Mouse (Mus musculus): ENCODE measurements at regions not wholly inside any gene's neighbourhood (a gene's known extent, or its start where the extent isn't known, plus 50 kb on each side); places are given as distances from the start of the nearest gene placed in this dataset.

- Histone ChIP-seq H3K27me3 (ENCODE audit: control insufficient read depth, insufficient read depth, low read length) (no peaks in the 10 kb centered on the region), H3K4me3 (ENCODE audit: control insufficient read depth, low read depth, low read length) (no peak overlapping the region), H3K4me1 (ENCODE audit: control insufficient read depth, insufficient read depth, low read length) (no peaks in the 10 kb centered on the region), H3K36me3 (ENCODE audit: control insufficient read depth, insufficient read depth, low read length) (no peaks in the 10 kb centered on the region), H3K27ac (ENCODE audit: control insufficient read depth, insufficient read depth, low read depth, low read length) (no peak overlapping the region)
- TF ChIP-seq CTCF (IDR thresholded peaks at IDR 0.05; ENCODE audit: control insufficient read depth, insufficient read depth, insufficient replicate concordance, low read depth, low read length), result no peak
- no peak for TF ChIP-seq POLR2A (IDR thresholded peaks at IDR 0.05; ENCODE audit: control insufficient read depth, low read depth, low read length)
Observed at GRCm38 (mm10) chr2:133362693-133363443, 189.1 kb upstream of the Bmp2 start.

DNA sequence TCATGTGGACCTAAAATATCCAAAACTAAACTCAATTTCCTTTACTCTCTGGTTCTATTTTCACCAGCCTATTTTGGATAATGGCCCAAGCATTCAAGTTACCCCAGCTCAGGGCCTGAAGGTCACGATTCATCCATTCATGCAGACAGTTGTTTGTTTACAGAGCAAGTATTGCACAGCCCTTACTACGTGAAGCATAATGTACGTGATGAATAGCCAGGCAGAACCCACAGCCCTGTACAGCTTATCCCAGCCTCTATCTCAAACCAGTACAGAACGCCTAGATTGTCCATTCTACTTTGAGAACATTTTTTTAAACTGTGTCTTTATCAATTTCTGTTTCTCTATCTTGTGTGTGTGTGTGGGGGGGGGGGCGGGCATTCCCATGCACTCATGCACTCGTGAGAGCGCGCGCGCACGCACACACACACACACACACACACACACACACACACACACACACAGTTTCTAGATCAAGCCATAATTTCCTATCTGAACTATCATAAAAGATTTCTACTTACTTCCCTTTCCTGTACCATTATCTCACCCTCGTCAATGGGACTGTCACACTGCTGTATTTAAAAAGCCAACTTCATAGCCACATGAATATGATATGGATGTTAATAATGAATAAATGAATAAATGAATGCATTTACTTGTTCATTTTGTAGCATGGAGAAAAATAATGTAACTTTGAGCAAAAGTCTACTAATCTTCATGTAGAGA lies 180.3 kb upstream of the Bmp2 start:
- H3K27me3 ChIP-seq (ENCODE audit: control insufficient read depth, insufficient read depth, low read length), result no peaks in the 10 kb centered on the region
- no peak overlapping the region for H3K4me3 ChIP-seq (ENCODE audit: control insufficient read depth, low read depth, low read length)
- no peaks in the 10 kb centered on the region for H3K4me1 ChIP-seq (ENCODE audit: control insufficient read depth, insufficient read depth, low read length)
- TF ChIP-seq CTCF (IDR thresholded peaks at IDR 0.05; ENCODE audit: control insufficient read depth, insufficient read depth, insufficient replicate concordance, low read depth, low read length), result no peak
- TF ChIP-seq POLR2A (IDR thresholded peaks at IDR 0.05; ENCODE audit: control insufficient read depth, low read depth, low read length), result no peak
- H3K36me3 ChIP-seq (ENCODE audit: control insufficient read depth, insufficient read depth, low read length), result no peaks in the 10 kb centered on the region
- H3K27ac ChIP-seq (ENCODE audit: control insufficient read depth, insufficient read depth, low read depth, low read length), result no peak overlapping the region

- Histone ChIP-seq H3K4me3 (ENCODE audit: control insufficient read depth, low read depth, low read length) (no peak overlapping the region), H3K27me3 (ENCODE audit: control insufficient read depth, insufficient read depth, low read length) (no peaks in the 10 kb centered on the region), H3K27ac (ENCODE audit: control insufficient read depth, insufficient read depth, low read depth, low read length) (no peak overlapping the region), H3K36me3 (ENCODE audit: control insufficient read depth, insufficient read depth, low read length) (no peaks in the 10 kb centered on the region), H3K4me1 (ENCODE audit: control insufficient read depth, insufficient read depth, low read length) (no peaks in the 10 kb centered on the region)
- TF ChIP-seq CTCF (IDR thresholded peaks at IDR 0.05; ENCODE audit: control insufficient read depth, insufficient read depth, insufficient replicate concordance, low read depth, low read length), result no peak
- TF ChIP-seq POLR2A (IDR thresholded peaks at IDR 0.05; ENCODE audit: control insufficient read depth, low read depth, low read length), result no peak
Observed at GRCm38 (mm10) chr2:133373543-133373942, 178.4 kb upstream of the Bmp2 start.

DNA sequence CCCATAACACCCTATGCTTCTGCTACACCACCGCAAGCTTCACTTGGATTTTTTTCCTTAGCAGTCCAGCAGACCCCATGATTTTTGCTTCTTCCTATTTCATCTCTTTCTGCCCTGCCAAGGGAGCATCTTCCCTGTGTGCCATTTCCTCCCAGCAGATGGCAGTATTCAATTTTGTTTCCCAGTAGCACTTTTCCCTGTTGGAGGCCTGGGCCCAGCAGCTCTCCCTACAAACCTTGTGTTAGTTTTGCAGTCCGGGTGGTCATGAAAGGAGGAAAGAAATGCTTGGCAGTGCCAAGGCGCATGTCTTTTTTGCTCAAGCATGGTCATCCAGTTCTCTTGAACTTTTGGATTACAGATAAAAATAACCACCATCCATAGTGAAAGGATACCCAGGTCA lies 170.9 kb upstream of the Bmp2 start:
- no peak overlapping the region for H3K27ac ChIP-seq (ENCODE audit: control insufficient read depth, insufficient read depth, low read depth, low read length)
- no peaks in the 10 kb centered on the region for H3K4me1 ChIP-seq (ENCODE audit: control insufficient read depth, insufficient read depth, low read length)
- H3K36me3 ChIP-seq (ENCODE audit: control insufficient read depth, insufficient read depth, low read length), result no peaks in the 10 kb centered on the region
- no peaks in the 10 kb centered on the region for H3K27me3 ChIP-seq (ENCODE audit: control insufficient read depth, insufficient read depth, low read length)
- TF ChIP-seq CTCF (IDR thresholded peaks at IDR 0.05; ENCODE audit: control insufficient read depth, insufficient read depth, insufficient replicate concordance, low read depth, low read length) (no peak), POLR2A (IDR thresholded peaks at IDR 0.05; ENCODE audit: control insufficient read depth, low read depth, low read length) (no peak)
- no peak overlapping the region for H3K4me3 ChIP-seq (ENCODE audit: control insufficient read depth, low read depth, low read length)

DNA sequence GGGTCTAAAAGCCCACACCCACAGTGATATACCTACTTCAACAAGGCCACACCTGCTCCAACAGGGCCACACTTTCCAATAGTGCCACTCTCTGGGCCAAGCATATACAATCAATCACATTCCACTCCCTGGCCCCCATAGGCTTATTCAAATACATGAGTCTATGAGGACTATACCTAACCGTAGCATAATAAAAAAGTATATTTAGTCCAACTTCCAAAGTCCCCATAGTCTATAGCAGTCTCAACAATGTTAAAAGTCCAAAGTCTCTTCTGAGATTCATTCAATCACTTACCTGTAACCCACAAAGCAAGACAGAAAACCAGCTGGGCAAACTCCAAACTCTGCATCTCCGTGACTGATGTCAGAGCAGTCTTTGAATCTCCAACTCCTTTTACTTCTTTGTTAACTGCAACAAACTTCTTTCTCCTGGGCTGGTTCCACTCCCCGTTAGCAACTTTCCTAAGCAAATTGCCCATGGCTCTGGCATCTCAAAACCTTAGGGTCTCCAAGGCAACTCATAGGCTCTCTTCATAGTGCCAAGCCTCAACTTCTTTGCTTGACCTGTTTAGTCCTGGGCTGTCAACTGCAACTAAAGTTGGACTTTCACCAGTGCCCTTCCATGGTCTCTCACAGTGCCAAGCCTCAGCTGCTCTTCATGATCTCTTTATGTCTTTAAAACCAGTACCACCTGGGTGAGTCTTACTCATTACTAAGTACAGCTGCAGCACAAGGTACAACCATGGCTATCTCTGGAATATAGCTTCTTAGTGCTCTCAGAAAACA lies 168.6 kb upstream of the Bmp2 start:
- Histone ChIP-seq H3K36me3 (ENCODE audit: control insufficient read depth, insufficient read depth, low read length) (no peaks in the 10 kb centered on the region), H3K27me3 (ENCODE audit: control insufficient read depth, insufficient read depth, low read length) (no peaks in the 10 kb centered on the region), H3K4me1 (ENCODE audit: control insufficient read depth, insufficient read depth, low read length) (no peaks in the 10 kb centered on the region), H3K27ac (ENCODE audit: control insufficient read depth, insufficient read depth, low read depth, low read length) (no peak overlapping the region), H3K4me3 (ENCODE audit: control insufficient read depth, low read depth, low read length) (no peak overlapping the region)
- TF ChIP-seq CTCF (IDR thresholded peaks at IDR 0.05; ENCODE audit: control insufficient read depth, insufficient read depth, insufficient replicate concordance, low read depth, low read length), result no peak
- TF ChIP-seq POLR2A (IDR thresholded peaks at IDR 0.05; ENCODE audit: control insufficient read depth, low read depth, low read length), result no peak

GRCm38 (mm10) chr2:133385297-133385696 lies 166.7 kb upstream of the Bmp2 start:
- Histone ChIP-seq H3K4me3 (ENCODE audit: control insufficient read depth, low read depth, low read length) (no peak overlapping the region), H3K27ac (ENCODE audit: control insufficient read depth, insufficient read depth, low read depth, low read length) (no peak overlapping the region), H3K27me3 (ENCODE audit: control insufficient read depth, insufficient read depth, low read length) (no peaks in the 10 kb centered on the region), H3K36me3 (ENCODE audit: control insufficient read depth, insufficient read depth, low read length) (no peaks in the 10 kb centered on the region), H3K4me1 (ENCODE audit: control insufficient read depth, insufficient read depth, low read length) (no peaks in the 10 kb centered on the region)
- TF ChIP-seq CTCF (IDR thresholded peaks at IDR 0.05; ENCODE audit: control insufficient read depth, insufficient read depth, insufficient replicate concordance, low read depth, low read length), result no peak
- TF ChIP-seq POLR2A (IDR thresholded peaks at IDR 0.05; ENCODE audit: control insufficient read depth, low read depth, low read length), result no peak

DNA sequence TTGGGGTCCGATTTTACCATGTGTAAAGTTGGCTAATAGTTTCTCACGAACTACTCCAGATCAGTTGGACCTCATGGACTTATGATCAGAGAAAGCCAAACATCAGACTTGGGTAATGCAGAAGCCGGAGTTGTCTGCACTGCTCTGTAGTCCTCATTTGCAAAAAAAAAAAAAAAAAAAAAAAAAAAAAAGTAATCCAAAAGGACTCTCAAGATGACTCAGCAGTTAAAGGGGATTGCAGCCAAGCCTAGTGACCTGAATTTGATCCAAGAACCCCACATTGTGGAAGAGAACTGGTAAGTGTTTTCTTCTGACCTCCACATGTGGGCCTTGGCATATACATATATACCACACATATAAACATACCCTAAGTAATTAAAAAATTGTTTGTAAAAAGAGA lies 164.6 kb upstream of the Bmp2 start:
- Histone ChIP-seq H3K27ac (ENCODE audit: control insufficient read depth, insufficient read depth, low read depth, low read length) (no peak overlapping the region), H3K4me3 (ENCODE audit: control insufficient read depth, low read depth, low read length) (no peak overlapping the region), H3K36me3 (ENCODE audit: control insufficient read depth, insufficient read depth, low read length) (no peaks in the 10 kb centered on the region), H3K4me1 (ENCODE audit: control insufficient read depth, insufficient read depth, low read length) (no peaks in the 10 kb centered on the region), H3K27me3 (ENCODE audit: control insufficient read depth, insufficient read depth, low read length) (no peaks in the 10 kb centered on the region)
- TF ChIP-seq CTCF (IDR thresholded peaks at IDR 0.05; ENCODE audit: control insufficient read depth, insufficient read depth, insufficient replicate concordance, low read depth, low read length) (no peak), POLR2A (IDR thresholded peaks at IDR 0.05; ENCODE audit: control insufficient read depth, low read depth, low read length) (no peak)

Data from testis, adult 2 months (tissue).